Mouse (Mus musculus): ENCODE data around the gene Gpr162.

DNA sequence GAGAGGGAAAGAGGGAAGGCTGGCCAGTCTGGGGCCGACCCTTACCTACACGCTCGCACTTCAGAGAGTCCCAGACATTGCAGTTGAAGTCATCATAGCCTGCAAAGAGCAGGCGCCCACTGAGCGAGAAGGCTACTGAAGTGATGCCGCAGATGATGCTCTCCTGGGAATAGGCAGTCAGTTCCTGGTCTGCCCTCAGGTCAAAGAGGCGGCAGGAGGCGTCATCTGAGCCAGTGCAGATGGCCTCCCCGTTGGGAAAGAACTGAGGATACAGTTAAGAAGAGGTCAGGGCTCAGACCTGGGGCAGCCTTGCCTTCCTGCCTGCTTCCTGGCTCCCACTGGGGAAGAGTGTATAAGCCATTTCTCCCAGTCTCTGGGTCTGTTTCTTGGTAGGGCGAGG, 28.3 kb downstream of the Gpr162 start:
- TF ChIP-seq CTCF (conservative IDR thresholded peaks at IDR 0.05; ENCODE audit: insufficient read depth, insufficient read length, low read depth, low read length) (no peak), POLR2A (IDR thresholded peaks at IDR 0.05; ENCODE audit: low read depth, low read length) (no peak)

All from kidney, adult 2 months (tissue).